28 mouse cellular contexts compared by ENCODE assay signal in the genomic region with DNA sequence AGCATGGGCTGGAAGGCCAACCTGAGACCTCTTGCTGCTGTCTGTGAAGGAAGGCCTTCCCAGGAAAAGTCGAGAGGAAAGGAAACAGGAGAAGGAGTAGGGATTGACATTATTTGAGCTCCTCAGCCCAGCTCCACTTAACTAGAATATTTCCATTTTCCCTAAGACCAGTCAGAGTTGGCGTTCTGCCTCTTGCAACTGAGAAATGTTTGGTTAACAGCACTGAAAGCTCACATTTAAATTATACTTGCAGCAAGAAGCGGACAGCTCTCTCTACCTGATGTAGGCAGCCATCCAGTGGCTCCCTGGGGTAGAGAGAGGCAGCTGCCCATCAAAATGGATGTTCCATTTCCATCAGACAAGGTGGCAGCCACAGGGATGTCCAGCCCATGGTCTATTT.
DNase-seq lines count a peak whose midpoint lies in the region; ATAC-seq lines count a peak whose summit lies in the region.
"Had no signal": no experiment of that assay in that cellular context is flagged by ENCODE, and none has a peak within 500 bp of the region (broad histone marks: within the 10 kb centered on the region; RNA-seq: fewer than 3 reads in every experiment).

No protein-coding gene starts in this region.

- H3K9me3 ChIP-seq in kidney, embryonic 15.5 days (replicated peaks), result no peaks in the 10 kb centered on the region; the same call in 1 of the 2 replicates
- H3K9me3 ChIP-seq in embryonic facial prominence, embryonic 12.5 days, result no peaks in the 10 kb centered on the region
- H3K9me3 ChIP-seq in limb, embryonic 10.5 days (replicated peaks), result 0 out of 2 replicates have a peak, but pooled peaks cover 4% of the 10 kb centered on the region
- no peaks in the 10 kb centered on the region for H3K9me3 ChIP-seq in stomach, embryonic 15.5 days
- H3K9me3 ChIP-seq: midbrain, embryonic 12.5 days had no signal

- H3K9ac ChIP-seq in kidney, embryonic 15.5 days, result no peak overlapping the region
- no peak overlapping the region for H3K9ac ChIP-seq in embryonic facial prominence, embryonic 12.5 days
- H3K9ac ChIP-seq in stomach, embryonic 15.5 days, result no peak overlapping the region
- H3K9ac ChIP-seq: forebrain, postnatal 0 days; heart, embryonic 13.5 days; liver, postnatal 0 days; midbrain, embryonic 12.5 days had no signal

- DNase-seq in kidney, postnatal 36 days, result no peak
- no peak for DNase-seq in limb, embryonic 10.5 days (ENCODE audit: low spot score)
- DNase-seq in adipocyte (ENCODE audit: low spot score), result no peak
- no peak for DNase-seq in adrenal gland, postnatal 4 days (ENCODE audit: low spot score in 2 of 2)
- DNase-seq: adrenal gland, postnatal 10 days; B cell, adult 2 months; cerebellum, adult 8-10 months; forebrain, postnatal 0 days; gastrocnemius, postnatal 14 days; heart, adult 11 months; heart, postnatal 14 days; kidney, postnatal 14 days; layer of hippocampus, postnatal 36 days; liver, postnatal 0 days; lung, postnatal 14 days; retina, postnatal 1 day; right cerebral cortex, postnatal 25 days; thymus, adult 2 months had no signal

- ATAC-seq in kidney, embryonic 15.5 days (replicated peaks; ENCODE audit: low FRiP score), result no peak
- ATAC-seq in embryonic facial prominence, embryonic 12.5 days (ENCODE audit: insufficient number of reproducible peaks, insufficient read depth, low FRiP score, low TSS enrichment), result no peak
- no peak for ATAC-seq in stomach, embryonic 15.5 days (ENCODE audit: insufficient read depth, low FRiP score, low read depth)
- ATAC-seq: forebrain, postnatal 0 days; inflammation-experienced regulatory T-cells, adult 6 months; liver, postnatal 0 days had no signal

- no peak overlapping the region for H3K4me3 ChIP-seq in kidney, embryonic 15.5 days (replicated peaks)
- no peak overlapping the region for H3K4me3 ChIP-seq in embryonic facial prominence, embryonic 12.5 days
- no peak overlapping the region for H3K4me3 ChIP-seq in limb, embryonic 10.5 days
- H3K4me3 ChIP-seq in stomach, embryonic 15.5 days (replicated peaks), result no peak overlapping the region
- H3K4me3 ChIP-seq: heart, embryonic 13.5 days; layer of hippocampus, adult 2 months; midbrain, embryonic 12.5 days had no signal

- H3K4me1 ChIP-seq in kidney, embryonic 15.5 days, result peaks cover 40% of the 10 kb centered on the region
- peaks cover 32% of the 10 kb centered on the region for H3K4me1 ChIP-seq in embryonic facial prominence, embryonic 12.5 days
- peaks cover 47% of the 10 kb centered on the region for H3K4me1 ChIP-seq in limb, embryonic 10.5 days
- peaks cover 23% of the 10 kb centered on the region for H3K4me1 ChIP-seq in stomach, embryonic 15.5 days

- H3K4me2 ChIP-seq in kidney, embryonic 15.5 days, result no peak overlapping the region
- no peak overlapping the region for H3K4me2 ChIP-seq in embryonic facial prominence, embryonic 12.5 days (replicated peaks)
- no peak overlapping the region for H3K4me2 ChIP-seq in stomach, embryonic 15.5 days
- H3K4me2 ChIP-seq: heart, embryonic 13.5 days; liver, embryonic 11.5 days; midbrain, embryonic 12.5 days had no signal

- no peaks in the 10 kb centered on the region for H3K36me3 ChIP-seq in kidney, embryonic 15.5 days
- no peaks in the 10 kb centered on the region for H3K36me3 ChIP-seq in embryonic facial prominence, embryonic 12.5 days
- H3K36me3 ChIP-seq in limb, embryonic 10.5 days, result 0 out of 2 replicates have a peak, but pooled peaks cover 4% of the 10 kb centered on the region
- no peaks in the 10 kb centered on the region for H3K36me3 ChIP-seq in stomach, embryonic 15.5 days
- H3K36me3 ChIP-seq: G1E; heart, embryonic 13.5 days; midbrain, embryonic 12.5 days had no signal

- peak overlapping the region; percentile 64; the same call in 1 of the 2 replicates for H3K27ac ChIP-seq in kidney, embryonic 15.5 days
- H3K27ac ChIP-seq in embryonic facial prominence, embryonic 12.5 days, result peak overlapping the region; percentile 66
- H3K27ac ChIP-seq in limb, embryonic 10.5 days, result peak overlapping the region; percentile 37
- peak overlapping the region; percentile 82 for H3K27ac ChIP-seq in stomach, embryonic 15.5 days
- H3K27ac ChIP-seq: heart, embryonic 13.5 days; layer of hippocampus, adult 2 months; midbrain, embryonic 12.5 days had no signal

- no peaks in the 10 kb centered on the region for H3K27me3 ChIP-seq in kidney, embryonic 15.5 days
- peaks cover 15% of the 10 kb centered on the region; the same call in 1 of the 2 replicates for H3K27me3 ChIP-seq in embryonic facial prominence, embryonic 12.5 days
- H3K27me3 ChIP-seq in limb, embryonic 10.5 days (ENCODE audit: low read depth, poor library complexity, severe bottlenecking), result peaks cover 58% of the 10 kb centered on the region
- no peaks in the 10 kb centered on the region for H3K27me3 ChIP-seq in stomach, embryonic 15.5 days (replicated peaks)
- H3K27me3 ChIP-seq: CH12.LX; heart, embryonic 13.5 days had no signal

- WGBS in kidney, embryonic 15.5 days, result 45% methylated on average over 3 of the region's 3 CpGs
- WGBS in embryonic facial prominence, embryonic 12.5 days, result 38% methylated on average over 3 of the region's 3 CpGs
- 82% methylated on average over 3 of the region's 3 CpGs for WGBS in limb, embryonic 10.5 days
- WGBS in stomach, embryonic 15.5 days, result 38% methylated on average over 3 of the region's 3 CpGs
